Mouse (Mus musculus) CH12.LX (cell line): ENCODE results near the gene Cct6b. TPM values are rescaled to one million over a fixed set of nuclear protein-coding genes. Genes with fewer than 3 reads are reported as not detected.
A peak's percentile ranks its signal among the peaks of the same experiment; 100 is the strongest.
"Not testable (repeated sequence)": the region's sequence is repeated elsewhere in the genome, so short reads cannot be mapped to it uniquely, and the experiment has no call there.

Source experiments
- DNase-seq: peaks from one replicate; pipeline ENCODE4 v3.0.0-alpha.2; 2013; ENCODE audit errors: extremely low read depth
- H3K27ac ChIP-seq: 2 replicates; pipeline ENCODE4 v1.5.1; 2012; ENCODE audit warnings: low read depth, mild to moderate bottlenecking, control low read depth, moderate library complexity; ENCODE audit not compliant: insufficient read depth
- H3K27me3 ChIP-seq: replicated peaks from 2 replicates; pipeline ENCODE3; 2012; ENCODE audit warnings: inconsistent platforms
- H3K36me3 ChIP-seq, 2 experiments: replicated peaks in 1 of 2; 2 replicates each; pipeline versions ENCODE3 to v1.6.1; 2012; ENCODE audit warnings: inconsistent platforms in 1 of 2, low read length in 1 of 2, mild to moderate bottlenecking in 1 of 2, mixed read lengths in 1 of 2, moderate library complexity in 1 of 2; ENCODE audit not compliant: control insufficient read depth in 1 of 2, insufficient read depth in 1 of 2
- H3K4me1 ChIP-seq, 2 experiments: 2 replicates each; pipeline ENCODE4 v1.6.1; 2012; ENCODE audit warnings: inconsistent platforms in 1 of 2, moderate library complexity in 1 of 2; ENCODE audit not compliant: insufficient read depth in 2 of 2, control insufficient read depth in 1 of 2
- H3K4me2 ChIP-seq: 2 replicates; pipeline ENCODE4 v1.6.1; 2012; ENCODE audit warnings: low read depth, mild to moderate bottlenecking, control low read depth; ENCODE audit not compliant: poor library complexity, insufficient read depth, severe bottlenecking
- H3K4me3 ChIP-seq, 3 experiments: fragments of 150-350 bp in 1 of 3; sonication (generic) in 1 of 3; replicated peaks in 1 of 3; 2 replicates each; pipeline versions ENCODE3 to v1.5.1; 2011 to 2012; ENCODE audit warnings: low read depth in 2 of 3, low read length in 2 of 3, mild to moderate bottlenecking in 2 of 3, moderate library complexity in 2 of 3, control low read depth in 1 of 3, improper control_type of control experiment in 1 of 3, inconsistent platforms in 1 of 3, mixed read lengths in 1 of 3; ENCODE audit not compliant: poor library complexity in 1 of 3
- H3K79me2 ChIP-seq: replicated peaks from 2 replicates; pipeline ENCODE4 v1.6.1; 2012; ENCODE audit warnings: mild to moderate bottlenecking, moderate library complexity; ENCODE audit not compliant: control insufficient read depth, poor library complexity, insufficient read depth, severe bottlenecking; ENCODE audit errors: extremely low read depth
- H3K9ac ChIP-seq: 2 replicates; pipeline ENCODE4 v1.6.1; 2012; ENCODE audit warnings: low read depth, mild to moderate bottlenecking, control low read depth, moderate library complexity; ENCODE audit not compliant: insufficient read depth
- H3K9me3 ChIP-seq: replicated peaks from 2 replicates; pipeline ENCODE3; 2012; ENCODE audit warnings: low read length, inconsistent platforms, mixed read lengths
- BHLHE40 ChIP-seq: IDR thresholded peaks from 2 replicates; pipeline ENCODE4 v1.6.1; 2011; ENCODE audit warnings: mild to moderate bottlenecking, low read depth, low read length, improper control_type of control experiment
- CHD1 ChIP-seq: IDR thresholded peaks from 2 replicates; pipeline ENCODE4 v1.6.1; 2012; ENCODE audit warnings: low read depth, low read length, improper control_type of control experiment, inconsistent platforms
- CHD2 ChIP-seq: IDR thresholded peaks from 2 replicates; pipeline ENCODE4 v1.6.1; 2011; ENCODE audit warnings: low read length, improper control_type of control experiment
- ELF1 ChIP-seq: IDR thresholded peaks from 2 replicates; pipeline ENCODE4 v1.6.1; 2014; ENCODE audit warnings: low read depth, mild to moderate bottlenecking, inconsistent platforms, low read length, improper control_type of control experiment
- ETS1 ChIP-seq: conservative IDR thresholded peaks from 2 replicates; pipeline ENCODE4 v1.6.1; 2012; ENCODE audit warnings: low read depth, mild to moderate bottlenecking, inconsistent platforms, low read length, improper control_type of control experiment, moderate library complexity
- GABPA ChIP-seq: IDR thresholded peaks from 2 replicates; pipeline ENCODE4 v1.6.1; 2012; ENCODE audit warnings: low read depth, low read length, improper control_type of control experiment, inconsistent platforms; ENCODE audit not compliant: insufficient replicate concordance
- MAFK ChIP-seq: IDR thresholded peaks from 2 replicates; pipeline ENCODE4 v1.6.1; 2011; ENCODE audit warnings: low read length, improper control_type of control experiment; ENCODE audit not compliant: insufficient replicate concordance
- MEF2A ChIP-seq: IDR thresholded peaks from 2 replicates; pipeline ENCODE4 v1.6.1; 2014; ENCODE audit warnings: low read depth, mild to moderate bottlenecking, inconsistent platforms, low read length, improper control_type of control experiment, borderline replicate concordance
- MXI1 ChIP-seq: IDR thresholded peaks from 2 replicates; pipeline ENCODE4 v1.6.1; 2011; ENCODE audit warnings: mild to moderate bottlenecking, low read depth, low read length, improper control_type of control experiment
- MYC ChIP-seq: IDR thresholded peaks from 2 replicates; pipeline ENCODE4 v1.6.1; 2011; ENCODE audit warnings: low read depth, mild to moderate bottlenecking, improper control_type of control experiment, low read length
- NELFE ChIP-seq: IDR thresholded peaks from 2 replicates; pipeline ENCODE4 v1.6.1; 2011; ENCODE audit warnings: low read depth, low read length, improper control_type of control experiment
- NRF1 ChIP-seq: IDR thresholded peaks from 2 replicates; pipeline ENCODE4 v1.6.1; 2014; ENCODE audit warnings: low read depth, mild to moderate bottlenecking, inconsistent platforms, low read length, improper control_type of control experiment, moderate library complexity
- POLR2A ChIP-seq: IDR thresholded peaks from 2 replicates; pipeline ENCODE4 v1.6.1; 2011; ENCODE audit warnings: low read depth, mild to moderate bottlenecking, improper control_type of control experiment, low read length
- RCOR1 ChIP-seq: conservative IDR thresholded peaks from 2 replicates; pipeline ENCODE4 v1.6.1; 2012; ENCODE audit warnings: low read depth, mild to moderate bottlenecking, inconsistent platforms, low read length, improper control_type of control experiment
- SMC3 ChIP-seq: IDR thresholded peaks from 2 replicates; pipeline ENCODE4 v1.6.1; 2011; ENCODE audit warnings: low read depth, low read length, improper control_type of control experiment
- TBP ChIP-seq: conservative IDR thresholded peaks from 2 replicates; pipeline ENCODE4 v1.6.1; 2011; ENCODE audit warnings: low read depth, low read length, improper control_type of control experiment
- TCF12 ChIP-seq: IDR thresholded peaks from 2 replicates; pipeline ENCODE4 v1.6.1; 2014; ENCODE audit warnings: low read depth, mild to moderate bottlenecking, inconsistent platforms, low read length, improper control_type of control experiment
- USF2 ChIP-seq: conservative IDR thresholded peaks from 2 replicates; pipeline ENCODE4 v1.6.1; 2011; ENCODE audit warnings: low read depth, low read length, improper control_type of control experiment
- ZC3H11A ChIP-seq: IDR thresholded peaks from 2 replicates; pipeline ENCODE4 v1.6.1; 2012; ENCODE audit warnings: low read depth, mild to moderate bottlenecking, inconsistent platforms, low read length, improper control_type of control experiment
- ZMIZ1 ChIP-seq: IDR thresholded peaks from 2 replicates; pipeline ENCODE4 v1.6.1; 2012; ENCODE audit warnings: low read depth, mild to moderate bottlenecking, inconsistent platforms, low read length, improper control_type of control experiment
- ZNF384 ChIP-seq: IDR thresholded peaks from 2 replicates; pipeline ENCODE4 v1.6.1; 2012; ENCODE audit warnings: low read depth, low read length, improper control_type of control experiment, inconsistent platforms
- dilution Hi-C: fragments of 300-500 bp; cut with MboI; formaldehyde crosslinking; loops from 2 replicates; pipeline ENCODE4 v1.14.3; 2020; ENCODE audit warnings: low sequenced_read_pairs; ENCODE audit not compliant: extremely low pct_unique_long_range_greater_than_20kb, extremely low pct_ligation_motif_present
- in situ Hi-C: fragments of 300-500 bp; cut with MboI; formaldehyde crosslinking; loops from 3 replicates; pipeline ENCODE4 v1.14.3; 2019; ENCODE audit warnings: low sequenced_read_pairs, low pct_ligation_motif_present, low pct_unique_long_range_greater_than_20kb, mixed read lengths
- polyA plus RNA-seq: library from polyadenylated mRNA; unstranded; fragments of >175 nt; gene quantifications from 2 replicates; pipeline ENCODE4 v1.2.1, GENCODE M21; 2012; ENCODE audit warnings: low read depth; ENCODE audit not compliant: insufficient read length
- total RNA-seq, 2 experiments: library from RNA; depleted of rRNA; stranded (reverse); fragments of 300-350 nt in 1 of 2; fragments of >200 nt in 1 of 2; gene quantifications; 2 replicates each; pipeline ENCODE4 v1.2.3; 2012 to 2014

The Cct6b gene
- total and polyA plus RNA-seq, 3 experiments: 0.24 to 0.64 (median 0.44) TPM

- H3K9ac ChIP-seq: no peak overlapping the region
- H3K27ac ChIP-seq: no peak overlapping the region
- TF ChIP-seq USF2: no peak
- TF ChIP-seq TCF12: no peak
- no peak for TF ChIP-seq MXI1
- TF ChIP-seq GABPA: no peak
- no peak for TF ChIP-seq MYC
- TF ChIP-seq ETS1: no peak
- TF ChIP-seq SMC3: no peak
- TF ChIP-seq CHD1: no peak
- TF ChIP-seq NRF1: no peak
- TF ChIP-seq RCOR1: no peak
- no peak for TF ChIP-seq POLR2A
- DNase-seq: no peak
- H3K4me3 ChIP-seq: no peak overlapping the region
- no peak overlapping the region for H3K4me2 ChIP-seq
- dilution Hi-C loops (no loop called here), in situ Hi-C loops (no loop called here)
- H3K27me3 ChIP-seq: peaks cover 86% of the 10 kb centered on the region
- H3K4me1 ChIP-seq: no peaks in the 10 kb centered on the region
- no peaks in the 10 kb centered on the region for H3K9me3 ChIP-seq
- no peaks in the 10 kb centered on the region for H3K79me2 ChIP-seq
- H3K36me3 ChIP-seq: no peaks in the 10 kb centered on the region
These were observed 68.2 kb downstream of the Cct6b start for GRCm38 (mm10) chr11:82695930-82696329.

DNA sequence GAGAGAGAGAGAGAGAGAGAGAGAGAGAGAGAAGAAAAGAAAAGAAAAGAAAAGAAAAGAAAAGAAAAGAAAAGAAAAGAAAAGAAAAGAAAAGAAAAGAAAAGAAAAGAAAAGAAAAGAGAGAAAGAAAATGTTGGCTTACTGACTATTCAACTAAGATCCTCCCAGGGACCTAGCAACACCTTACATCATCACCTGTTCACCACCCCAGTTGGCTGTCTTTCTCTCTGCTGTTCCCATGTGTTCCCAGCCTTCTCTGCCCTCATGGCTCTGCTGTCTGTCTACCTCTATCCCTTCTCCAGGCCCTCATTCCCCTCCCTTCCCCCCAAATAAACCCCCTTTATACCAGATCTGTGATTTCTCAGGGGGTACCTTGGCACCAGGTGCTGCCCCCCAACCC lies 69.2 kb downstream of the Cct6b start:
- DNase-seq, H3K4me1 ChIP-seq, H3K79me2 ChIP-seq, H3K4me3 ChIP-seq, H3K36me3 ChIP-seq, H3K9me3 ChIP-seq, H3K27ac ChIP-seq, dilution Hi-C loops, H3K4me2 ChIP-seq, H3K9ac ChIP-seq, in situ Hi-C loops: not testable (repeated sequence)
- H3K27me3 ChIP-seq: peaks cover 88% of the 10 kb centered on the region
- peak; percentile 72 for TF ChIP-seq CHD2

DNA sequence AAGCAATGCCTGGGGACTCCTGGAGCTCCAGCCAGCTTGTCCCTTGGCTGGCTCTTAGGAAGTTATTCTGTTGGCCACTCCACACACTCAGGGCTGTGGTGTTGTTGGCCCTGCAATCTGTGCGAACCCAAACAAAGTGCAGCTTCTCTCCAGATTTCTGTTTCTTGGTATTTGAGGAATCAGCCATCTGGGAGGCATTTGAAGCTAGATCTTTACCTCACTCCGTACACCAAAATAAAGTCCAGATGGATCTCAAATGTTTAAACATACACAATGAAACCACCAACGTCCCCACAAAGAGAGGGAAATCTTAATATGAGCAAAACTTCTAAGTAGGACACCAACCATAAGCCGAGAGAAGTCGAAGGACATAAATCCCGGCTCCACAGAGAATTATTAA lies 71.5 kb downstream of the Cct6b start:
- no peaks in the 10 kb centered on the region for H3K79me2 ChIP-seq
- in situ Hi-C loops (no loop called here), dilution Hi-C loops (no loop called here)

More for the DNA sequence above, 71.5 kb downstream of the Cct6b start:
- no peaks in the 10 kb centered on the region for H3K9me3 ChIP-seq
- no peaks in the 10 kb centered on the region for H3K36me3 ChIP-seq
- TF ChIP-seq TBP (no peak), MAFK (no peak), NRF1 (no peak), ZMIZ1 (no peak), BHLHE40 (no peak), ZNF384 (no peak), NELFE (no peak), MEF2A (no peak), RCOR1 (no peak), ETS1 (no peak), ELF1 (no peak), ZC3H11A (no peak), TCF12 (no peak), SMC3 (no peak)
- no peaks in the 10 kb centered on the region for H3K4me1 ChIP-seq
- no peak overlapping the region for H3K27ac ChIP-seq
- DNase-seq: no peak
- no peak overlapping the region for H3K9ac ChIP-seq
- H3K4me2 ChIP-seq: no peak overlapping the region
- H3K27me3 ChIP-seq: peaks cover 88% of the 10 kb centered on the region
- H3K4me3 ChIP-seq: no peak overlapping the region
